Mouse (Mus musculus) C2C12 (cell line): ENCODE results near the gene Nt5c2.

ENCODE experiments used
- CTCF ChIP-seq: IDR thresholded peaks from one replicate; pipeline ENCODE4 v1.5.1; 2011; ENCODE audit not compliant: control insufficient read depth, insufficient read depth, insufficient read length
- MAX ChIP-seq: IDR thresholded peaks from one replicate; pipeline ENCODE4 v1.6.1; 2011; ENCODE audit warnings: mild to moderate bottlenecking, control low read depth

- no peak for TF ChIP-seq MAX
- TF ChIP-seq CTCF: no peak
Observed at GRCm38 (mm10) chr19:46932608-46933007, 82.3 kb downstream of the Nt5c2 start.
